Mouse (Mus musculus) stomach, embryonic 16.5 days (tissue): ENCODE data around the gene Tspan12. TPM values are rescaled to one million over a fixed set of nuclear protein-coding genes. Genes with fewer than 3 reads are reported as not detected.

ENCODE experiments used
- ATAC-seq: fragments of 200-750 bp; cut with Nextera tagmentation; 2 replicates; pipeline ENCODE4 v1.8.0; 2017; ENCODE audit warnings: moderate number of reproducible peaks, moderate TSS enrichment; ENCODE audit not compliant: insufficient read depth, low FRiP score
- H3K27ac ChIP-seq: fragments of 300-500 bp; sonication (generic); 2 replicates; pipeline ENCODE4 v1.5.1; 2014; ENCODE audit warnings: low read length
- H3K27me3 ChIP-seq: fragments of 300-500 bp; sonication (generic); 2 replicates; pipeline ENCODE4 v1.6.1; 2014; ENCODE audit warnings: low read length, control low read depth, mixed read lengths; ENCODE audit not compliant: control insufficient read depth, insufficient read depth
- H3K36me3 ChIP-seq: fragments of 300-500 bp; sonication (generic); 2 replicates; pipeline ENCODE4 v1.6.1; 2014; ENCODE audit warnings: low read length; ENCODE audit not compliant: control insufficient read depth, insufficient read depth
- H3K4me1 ChIP-seq: fragments of 300-500 bp; sonication (generic); 2 replicates; pipeline ENCODE4 v1.6.1; 2014; ENCODE audit warnings: low read length, control low read depth, mixed read lengths; ENCODE audit not compliant: control insufficient read depth, insufficient read depth
- H3K4me2 ChIP-seq: fragments of 300-500 bp; sonication (generic); 2 replicates; pipeline ENCODE4 v1.6.1; 2014; ENCODE audit warnings: low read depth, low read length, mixed read lengths
- H3K4me3 ChIP-seq: fragments of 300-500 bp; sonication (generic); replicated peaks from 2 replicates; pipeline ENCODE4 v1.5.1; 2014; ENCODE audit warnings: mild to moderate bottlenecking, low read length
- H3K9ac ChIP-seq: fragments of 300-500 bp; sonication (generic); 2 replicates; pipeline ENCODE4 v1.6.1; 2014; ENCODE audit warnings: low read length
- H3K9me3 ChIP-seq: fragments of 300-500 bp; sonication (generic); replicated peaks from 2 replicates; pipeline ENCODE4 v1.6.1; 2016; ENCODE audit warnings: low read length, control low read depth; ENCODE audit not compliant: control insufficient read depth
- WGBS: fragments of 180-500 bp; shearing (Covaris S2); extraction: QIAGEN DNeasy Blood & Tissue Kit; methylation state at CpG from one replicate; pipeline ENCODE4 v1.1.7; 2014; 5-methylcytosine and 5-hydroxymethylcytosine counted together
- polyA plus RNA-seq: library from polyadenylated mRNA; unstranded; fragments of >200 nt; fragmentation: Nextera tagmentation; extraction: Ambion mirVana; gene quantifications from 2 replicates; pipeline ENCODE4 v1.2.1, GENCODE M21; 2015

The Tspan12 gene
- polyA plus RNA-seq, 1 experiment from 2014 or later: 70.2 TPM

GRCm38 (mm10) chr6:21839244-21839814 is 13.0 kb downstream of the Tspan12 start:
- no peaks in the 10 kb centered on the region for H3K27me3 ChIP-seq
- H3K9ac ChIP-seq: no peak overlapping the region
- ATAC-seq: no peak
- WGBS: 40% methylated on average over 10 of the region's 10 CpGs
- H3K4me2 ChIP-seq: no peak overlapping the region
- no peaks in the 10 kb centered on the region for H3K9me3 ChIP-seq
- H3K27ac ChIP-seq: no peak overlapping the region; the same call in 1 of the 2 replicates
- H3K4me1 ChIP-seq: peaks cover 8% of the 10 kb centered on the region
- H3K36me3 ChIP-seq: no peaks in the 10 kb centered on the region
- no peak overlapping the region for H3K4me3 ChIP-seq

- H3K36me3 ChIP-seq: no peaks in the 10 kb centered on the region
- no peak overlapping the region for H3K4me3 ChIP-seq
- H3K9me3 ChIP-seq: no peaks in the 10 kb centered on the region
- H3K27me3 ChIP-seq: no peaks in the 10 kb centered on the region
- ATAC-seq: no peak
- 79% methylated on average over 4 of the region's 4 CpGs for WGBS
- H3K4me1 ChIP-seq: peaks cover 6% of the 10 kb centered on the region
- H3K4me2 ChIP-seq: no peak overlapping the region
- H3K9ac ChIP-seq: no peak overlapping the region
- H3K27ac ChIP-seq: no peak overlapping the region
These were observed 18.8 kb downstream of the Tspan12 start for GRCm38 (mm10) chr6:21833531-21833930.

- 73% methylated on average over 3 of the region's 3 CpGs for WGBS
- no peak for ATAC-seq
These were observed 20.4 kb downstream of the Tspan12 start for GRCm38 (mm10) chr6:21831871-21832270.

GRCm38 (mm10) chr6:21830931-21831330 is 21.4 kb downstream of the Tspan12 start:
- WGBS: 60% methylated on average over 6 of the region's 6 CpGs
- no peak overlapping the region for H3K4me3 ChIP-seq
- H3K4me2 ChIP-seq: no peak overlapping the region
- no peak for ATAC-seq
- H3K9me3 ChIP-seq: no peaks in the 10 kb centered on the region
- H3K9ac ChIP-seq: no peak overlapping the region
- peaks cover 6% of the 10 kb centered on the region for H3K4me1 ChIP-seq
- no peak overlapping the region for H3K27ac ChIP-seq
- H3K27me3 ChIP-seq: no peaks in the 10 kb centered on the region
- H3K36me3 ChIP-seq: no peaks in the 10 kb centered on the region

More at GRCm38 (mm10) chr6:21831871-21832270, 20.4 kb downstream of the Tspan12 start:
- no peak overlapping the region for H3K4me3 ChIP-seq
- H3K27ac ChIP-seq: no peak overlapping the region
- no peaks in the 10 kb centered on the region for H3K27me3 ChIP-seq
- H3K4me1 ChIP-seq: peaks cover 6% of the 10 kb centered on the region
- no peak overlapping the region for H3K9ac ChIP-seq
- H3K36me3 ChIP-seq: no peaks in the 10 kb centered on the region
- H3K4me2 ChIP-seq: no peak overlapping the region
- H3K9me3 ChIP-seq: no peaks in the 10 kb centered on the region

GRCm38 (mm10) chr6:21829930-21830329 is 22.4 kb downstream of the Tspan12 start:
- Histone ChIP-seq H3K4me1 (peaks cover 6% of the 10 kb centered on the region), H3K9me3 (no peaks in the 10 kb centered on the region), H3K36me3 (no peaks in the 10 kb centered on the region), H3K4me2 (no peak overlapping the region), H3K9ac (no peak overlapping the region), H3K27me3 (no peaks in the 10 kb centered on the region), H3K4me3 (no peak overlapping the region), H3K27ac (no peak overlapping the region)
- ATAC-seq: 0 out of 2 replicates have a peak, but pooled peaks have one; percentile 25
- 34% methylated on average over 7 of the region's 7 CpGs for WGBS

GRCm38 (mm10) chr6:21828437-21828836 is 23.9 kb downstream of the Tspan12 start:
- Histone ChIP-seq H3K4me2 (no peak overlapping the region), H3K9me3 (no peaks in the 10 kb centered on the region), H3K4me1 (peaks cover 10% of the 10 kb centered on the region), H3K27ac (peak overlapping the region; percentile 49), H3K9ac (no peak overlapping the region), H3K4me3 (no peak overlapping the region), H3K27me3 (no peaks in the 10 kb centered on the region), H3K36me3 (no peaks in the 10 kb centered on the region)
- WGBS: 70% methylated on average over 4 of the region's 4 CpGs
- ATAC-seq: peak; percentile 47; the same call in 1 of the 2 replicates

GRCm38 (mm10) chr6:21828001-21828400 is 24.3 kb downstream of the Tspan12 start:
- WGBS: 72% methylated on average over 7 of the region's 7 CpGs
- peak overlapping the region; percentile 49 for H3K27ac ChIP-seq

GRCm38 (mm10) chr6:21823694-21824093 is 28.6 kb downstream of the Tspan12 start:
- H3K9ac ChIP-seq: no peak overlapping the region
- WGBS: 73% methylated on average over 7 of the region's 7 CpGs
- peak overlapping the region; percentile 61 for H3K27ac ChIP-seq
- peak overlapping the region; percentile 44 for H3K4me2 ChIP-seq
- H3K4me3 ChIP-seq: no peak overlapping the region
- no peak for ATAC-seq
- H3K4me1 ChIP-seq: peaks cover 10% of the 10 kb centered on the region
- no peaks in the 10 kb centered on the region for H3K27me3 ChIP-seq
- no peaks in the 10 kb centered on the region for H3K9me3 ChIP-seq
- no peaks in the 10 kb centered on the region for H3K36me3 ChIP-seq

More at GRCm38 (mm10) chr6:21828001-21828400, 24.3 kb downstream of the Tspan12 start:
- Histone ChIP-seq H3K4me1 (peaks cover 15% of the 10 kb centered on the region), H3K4me2 (no peak overlapping the region), H3K9me3 (no peaks in the 10 kb centered on the region), H3K27me3 (no peaks in the 10 kb centered on the region), H3K4me3 (no peak overlapping the region), H3K36me3 (no peaks in the 10 kb centered on the region), H3K9ac (no peak overlapping the region)
- ATAC-seq: no peak

GRCm38 (mm10) chr6:21823281-21823680 is 29.0 kb downstream of the Tspan12 start:
- no peaks in the 10 kb centered on the region for H3K9me3 ChIP-seq
- no peaks in the 10 kb centered on the region for H3K36me3 ChIP-seq
- H3K4me3 ChIP-seq: peak overlapping the region; percentile 4; the same call in 1 of the 2 replicates
- H3K4me1 ChIP-seq: peaks cover 10% of the 10 kb centered on the region
- ATAC-seq: no peak
- WGBS: 18% methylated on average over 8 of the region's 8 CpGs
- peak overlapping the region; percentile 61 for H3K27ac ChIP-seq
- peak overlapping the region; percentile 44 for H3K4me2 ChIP-seq
- no peaks in the 10 kb centered on the region for H3K27me3 ChIP-seq
- no peak overlapping the region for H3K9ac ChIP-seq
